Mouse (Mus musculus) 3134 (cell line): Measurements from ENCODE around the gene Creb3l1.
A peak's percentile ranks its signal among the peaks of the same experiment; 100 is the strongest.

ENCODE experiments used
- DNase-seq: peaks from one replicate; pipeline ENCODE4 v3.0.0-alpha.2; 2011; ENCODE audit warnings: low spot score; ENCODE audit not compliant: insufficient read length; ENCODE audit errors: extremely low read depth

The Creb3l1 gene

DNA sequence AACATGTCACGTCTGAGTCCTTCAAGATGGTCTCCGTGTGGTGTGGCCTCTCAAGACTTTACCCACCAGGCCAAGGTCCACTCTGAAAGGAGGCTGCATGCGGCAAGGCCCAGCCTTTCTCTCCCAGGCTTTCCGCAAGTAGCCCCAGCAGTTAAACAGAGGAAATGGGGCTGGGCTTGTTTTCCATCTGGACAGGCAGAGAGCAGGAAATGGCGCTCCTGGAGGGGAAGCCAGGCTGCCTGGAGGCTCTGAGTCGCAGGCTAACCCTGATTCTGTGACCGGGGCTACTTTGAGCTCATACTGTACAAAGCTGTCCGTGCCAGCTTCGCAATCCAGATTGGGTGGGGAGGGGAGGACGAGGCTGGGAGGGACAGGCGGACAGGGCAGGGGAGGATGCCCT lies 56.3 kb downstream of the Creb3l1 start:
- no peak for DNase-seq

DNA sequence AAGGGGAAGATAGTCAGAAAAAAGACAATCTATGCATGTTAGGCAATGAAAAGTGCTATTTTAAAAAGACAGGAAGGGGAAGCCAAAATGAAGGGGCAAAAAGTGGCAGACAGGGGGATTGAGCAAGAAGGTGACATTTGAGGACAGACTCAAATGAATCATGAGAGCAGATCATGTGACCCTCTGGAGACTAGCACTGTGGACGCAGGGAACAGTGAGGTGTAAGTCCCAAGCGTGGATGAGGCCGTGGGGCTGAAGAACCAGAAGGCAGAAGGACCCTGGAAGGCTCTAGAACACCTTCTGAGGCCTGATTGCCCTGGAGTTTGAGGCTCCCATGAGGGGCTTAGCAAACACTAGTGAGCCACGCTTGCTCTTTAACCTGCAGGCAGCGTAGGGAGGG lies 57.9 kb downstream of the Creb3l1 start:
- DNase-seq, result no peak

DNA sequence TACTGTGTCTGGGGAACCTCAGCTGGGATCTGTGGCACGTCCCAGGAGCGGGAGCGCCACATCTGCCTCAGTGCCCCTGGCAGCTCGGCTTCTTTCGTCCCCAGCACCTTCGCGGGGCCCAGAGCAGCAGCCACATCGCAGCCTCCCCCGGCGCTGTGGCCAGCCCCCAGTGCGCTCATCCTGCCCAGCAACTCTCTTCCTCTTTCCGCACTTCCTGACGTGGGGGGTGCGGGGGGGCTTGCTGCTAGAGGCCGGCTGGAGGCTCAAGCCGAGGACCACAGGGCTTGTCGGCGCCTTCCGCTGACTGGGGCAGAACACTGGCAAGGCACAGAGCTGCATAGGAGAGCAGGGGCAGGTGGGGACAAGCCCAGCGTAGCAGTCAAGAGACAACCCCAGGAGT lies 58.9 kb downstream of the Creb3l1 start:
- no peak for DNase-seq

DNA sequence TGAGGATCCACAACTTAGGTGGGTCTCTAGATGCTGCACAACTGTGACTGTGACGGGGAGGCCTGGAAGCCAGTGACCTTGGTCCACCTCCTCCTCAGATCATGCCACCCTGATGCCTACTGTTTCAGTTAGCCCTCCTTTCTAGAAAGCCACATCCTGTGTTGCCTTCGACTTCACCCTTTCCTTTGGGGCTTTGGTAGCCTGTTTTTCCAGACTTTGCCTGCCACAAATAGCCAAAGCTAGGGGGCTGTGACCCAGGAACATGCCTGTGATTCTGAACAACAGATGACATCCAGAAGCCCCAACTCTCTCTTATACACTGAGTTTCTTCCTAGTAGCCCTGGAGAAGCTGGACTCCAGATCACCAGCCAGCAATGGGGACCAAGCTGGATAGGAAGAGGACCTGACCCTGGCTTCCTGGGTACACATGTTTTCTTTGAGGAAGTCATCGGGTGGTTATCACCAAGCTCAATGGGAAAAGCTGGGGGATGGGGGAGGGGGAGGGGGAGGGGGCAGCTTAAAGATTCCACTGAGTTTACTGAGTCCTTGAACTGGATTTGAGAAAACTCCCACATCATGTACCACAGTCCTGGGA lies 59.6 kb downstream of the Creb3l1 start:
- no peak for DNase-seq

DNA sequence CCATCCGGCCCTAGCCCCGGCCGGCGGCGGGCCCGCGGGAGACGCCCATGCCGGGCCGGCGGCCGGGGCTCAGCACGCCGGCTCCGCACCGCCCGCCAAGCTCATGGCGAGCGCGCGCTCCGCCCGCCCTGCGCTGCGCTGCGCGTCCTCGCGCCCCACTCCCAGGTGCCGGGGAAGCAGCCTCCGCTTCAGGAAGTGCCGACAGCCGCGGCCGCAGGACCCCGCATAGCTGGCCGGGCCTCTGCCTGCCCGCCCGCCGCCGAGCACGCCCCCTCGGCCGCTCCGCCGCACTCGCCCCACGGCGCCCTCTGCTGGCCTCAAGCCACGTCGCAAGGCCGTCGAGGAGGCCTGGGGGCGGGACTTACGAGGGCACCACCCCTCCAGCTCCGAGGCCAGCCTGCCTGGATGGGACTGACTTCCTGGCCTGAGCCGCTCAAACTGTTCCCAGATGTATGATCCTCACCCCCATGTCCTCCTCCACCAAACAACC lies 60.8 kb downstream of the Creb3l1 start:
- peak; percentile 93 for DNase-seq

DNA sequence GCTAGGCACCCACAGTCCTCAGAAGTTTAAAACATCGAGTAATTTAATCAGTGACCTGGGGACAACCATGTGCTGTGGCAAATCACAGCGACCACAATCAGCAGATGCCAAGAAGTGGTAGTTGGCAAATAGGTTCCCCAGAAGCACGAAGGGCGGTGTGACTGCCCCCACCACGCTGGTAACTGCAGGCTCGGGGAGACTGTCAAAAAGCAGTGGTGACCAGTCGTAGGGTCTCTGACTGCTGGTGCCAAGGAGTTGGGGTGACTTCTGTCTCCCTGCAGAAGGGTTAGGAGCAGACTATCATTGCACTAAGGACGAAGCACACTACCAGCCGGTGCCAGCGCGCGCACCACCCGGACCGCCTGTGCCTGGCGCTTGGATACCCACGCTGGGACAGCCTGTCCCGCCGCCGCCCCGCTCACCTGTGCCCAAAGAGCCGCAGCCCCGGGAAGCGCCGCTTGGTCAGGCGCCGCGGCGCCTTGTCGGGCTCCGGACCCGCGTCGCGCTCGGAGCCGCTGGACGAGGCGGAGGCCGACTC lies 61.4 kb downstream of the Creb3l1 start:
- DNase-seq, result peak; percentile 63

DNA sequence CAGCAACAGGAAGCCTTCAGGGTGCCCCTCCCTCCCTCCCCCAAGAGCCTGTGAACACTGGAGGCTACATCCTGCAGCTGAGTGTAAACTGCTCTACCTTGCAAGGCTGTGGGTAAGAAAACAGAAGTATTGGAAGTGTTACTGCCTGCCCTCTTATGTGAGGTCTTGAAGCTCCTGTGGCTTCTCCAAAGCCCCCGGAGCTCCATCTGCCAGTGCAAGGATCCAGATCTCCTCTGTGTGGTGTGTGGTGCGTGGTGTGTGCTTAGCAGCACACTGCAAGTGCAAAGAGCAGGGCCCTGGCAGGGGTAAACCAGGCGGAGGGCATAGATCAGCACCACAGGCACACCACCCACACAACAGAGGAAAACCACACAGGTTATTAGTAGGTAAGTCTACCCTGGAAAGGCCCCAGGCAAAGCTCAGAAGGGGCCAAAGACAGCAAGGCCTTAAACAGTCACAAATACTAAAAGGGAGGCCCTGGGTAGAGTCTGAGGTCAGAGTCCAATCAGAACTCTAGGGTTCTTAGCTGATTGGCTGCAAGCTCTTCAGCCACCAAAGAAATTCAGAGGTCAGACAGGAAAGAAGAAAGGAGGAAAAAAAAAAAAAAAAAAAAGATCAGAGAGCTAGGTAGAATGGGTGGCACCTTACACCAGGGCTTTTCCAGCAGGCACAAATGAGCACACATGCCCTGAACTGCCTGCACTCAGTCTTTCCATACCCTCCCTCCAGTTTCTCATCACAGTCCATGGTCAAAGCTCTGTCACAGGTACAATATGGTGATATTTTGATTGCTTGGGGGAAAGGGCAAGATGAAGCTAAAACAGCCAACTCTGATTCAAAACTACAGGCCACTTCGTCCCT lies 62.2 kb downstream of the Creb3l1 start:
- DNase-seq, result no peak

DNA sequence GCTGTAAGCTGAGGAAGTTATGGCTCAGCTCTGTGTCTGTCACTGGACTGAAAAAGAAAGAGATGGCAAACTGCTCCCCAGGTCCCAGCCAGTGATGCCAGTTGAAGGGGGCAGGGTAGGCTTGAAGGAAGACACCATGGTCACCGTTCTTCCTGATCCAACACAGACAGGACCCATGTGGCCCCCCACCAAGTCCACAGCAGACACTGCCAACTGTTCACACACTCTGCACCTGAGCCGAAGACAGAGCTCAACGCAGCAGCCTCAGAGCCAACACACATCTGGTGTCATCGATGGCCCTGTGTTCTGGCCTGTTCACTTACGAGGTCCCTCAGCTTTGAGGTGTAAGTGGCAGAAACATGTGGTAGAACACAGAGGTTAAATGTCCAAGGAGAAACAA lies 63.8 kb downstream of the Creb3l1 start:
- no peak for DNase-seq

DNA sequence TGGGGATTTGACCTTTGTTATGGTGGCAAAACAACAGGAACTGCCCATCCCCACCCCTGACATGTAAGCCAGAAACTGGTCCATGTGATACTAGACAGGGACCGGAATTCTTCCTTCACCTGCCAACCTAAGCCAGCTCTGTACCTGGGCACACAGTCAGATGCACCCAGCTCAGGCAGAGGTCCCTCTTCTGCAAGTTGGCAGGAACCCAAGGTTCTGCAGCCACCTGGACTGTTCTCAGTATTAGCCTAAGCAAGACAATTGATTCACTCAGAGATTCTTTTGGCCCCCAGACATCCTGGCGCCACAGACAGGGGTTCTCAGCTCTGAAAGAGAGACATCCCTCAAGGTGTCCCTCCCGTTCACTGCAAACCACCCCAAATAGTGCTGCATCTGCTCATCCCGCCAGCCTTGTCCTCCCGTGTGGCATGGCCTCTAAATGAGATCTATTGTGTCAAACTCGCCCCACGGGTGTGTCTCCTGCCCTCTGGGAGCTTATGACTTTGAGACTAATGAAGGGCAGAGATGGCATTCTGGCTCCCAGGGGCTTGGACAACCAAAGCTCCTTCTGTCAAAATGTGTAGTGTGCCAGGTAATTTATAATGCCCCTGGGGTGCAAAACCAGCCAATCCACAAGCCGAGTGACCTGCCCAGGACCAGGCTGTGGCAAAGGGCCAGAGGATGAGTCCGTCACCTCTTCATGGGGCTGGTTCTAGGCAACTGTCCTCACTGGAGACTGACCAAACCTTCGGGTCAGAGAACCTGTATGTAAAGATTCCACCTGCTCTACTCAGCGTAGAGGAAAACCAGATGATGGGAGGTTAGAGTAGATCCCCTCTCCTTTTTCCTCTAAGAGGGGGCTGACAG lies 64.5 kb downstream of the Creb3l1 start:
- DNase-seq, result no peak

DNA sequence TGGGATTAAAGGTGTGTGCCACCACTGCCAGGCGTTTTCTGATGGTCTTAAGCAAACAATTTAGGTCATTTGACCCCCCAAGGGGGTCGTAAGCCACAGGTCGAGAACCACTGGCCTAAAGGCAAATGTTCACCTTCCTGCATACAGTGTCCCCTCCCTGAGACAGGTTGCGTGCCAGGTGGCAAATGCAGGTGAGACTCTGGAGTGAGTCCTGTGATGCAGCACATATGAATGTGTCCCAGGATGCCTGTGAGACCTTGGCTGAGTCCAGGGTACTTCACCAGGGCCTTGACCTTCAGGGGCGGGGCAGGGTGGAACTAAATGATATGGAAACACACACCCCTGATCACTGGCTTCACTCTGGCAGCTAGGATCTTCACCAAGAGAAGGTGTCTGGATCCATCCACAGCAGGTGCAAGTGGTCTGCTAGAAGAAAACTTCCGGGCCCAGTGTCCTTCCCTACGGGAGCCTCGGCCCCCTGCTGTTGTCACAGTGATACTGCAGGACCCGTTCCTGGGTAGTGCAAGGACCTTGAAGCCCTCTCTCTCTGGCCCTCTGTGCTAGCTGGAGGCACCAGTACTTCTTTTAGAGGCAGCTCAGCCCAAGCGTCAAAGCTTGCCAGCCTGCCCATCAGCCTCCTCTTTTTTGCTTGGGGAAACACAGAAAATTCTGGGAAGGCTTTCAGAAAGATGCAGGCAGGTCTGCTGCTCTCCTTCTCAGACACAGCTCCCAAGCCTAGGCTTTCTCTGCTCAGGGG lies 65.4 kb downstream of the Creb3l1 start:
- no peak for DNase-seq

DNA sequence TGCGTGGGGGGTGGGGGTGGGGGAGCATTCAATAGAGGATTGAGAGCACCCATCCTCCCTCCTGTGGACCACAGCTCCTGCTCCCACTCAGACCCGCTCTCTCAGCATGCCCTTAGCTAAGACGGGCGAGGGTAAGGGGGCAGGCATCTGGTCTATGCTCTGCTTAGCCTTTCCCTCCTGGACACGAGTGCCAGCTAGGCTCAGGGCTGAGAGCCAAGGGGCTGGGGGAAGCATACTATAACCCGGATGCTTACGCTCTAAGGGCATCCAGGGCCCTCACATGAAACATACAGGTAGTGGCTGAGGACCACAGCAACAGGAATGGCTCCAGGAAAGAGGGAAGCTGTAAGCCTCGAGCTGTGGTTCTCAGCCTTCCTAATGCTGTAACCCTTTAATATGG lies 66.3 kb downstream of the Creb3l1 start:
- no peak for DNase-seq

DNA sequence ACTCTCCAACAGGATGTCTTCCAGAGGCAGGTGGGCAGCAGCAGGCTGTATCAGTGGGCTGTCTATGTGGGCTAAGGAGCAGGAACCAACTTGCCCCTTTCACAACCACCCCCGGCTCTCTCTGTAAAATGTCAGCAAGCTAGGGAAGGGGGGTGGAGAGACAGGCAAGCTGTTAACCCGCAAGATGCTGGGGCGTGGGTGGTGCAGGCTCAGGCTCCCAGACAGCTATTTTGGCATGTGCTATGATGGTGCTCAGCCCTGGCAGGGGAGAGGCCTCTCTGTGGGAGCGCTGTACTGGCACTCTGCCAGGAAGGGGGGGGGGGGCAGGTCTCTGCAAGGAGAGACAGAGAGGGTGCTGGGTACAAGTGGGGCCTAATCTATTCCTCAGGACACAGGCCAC lies 67.2 kb downstream of the Creb3l1 start:
- DNase-seq, result no peak

DNA sequence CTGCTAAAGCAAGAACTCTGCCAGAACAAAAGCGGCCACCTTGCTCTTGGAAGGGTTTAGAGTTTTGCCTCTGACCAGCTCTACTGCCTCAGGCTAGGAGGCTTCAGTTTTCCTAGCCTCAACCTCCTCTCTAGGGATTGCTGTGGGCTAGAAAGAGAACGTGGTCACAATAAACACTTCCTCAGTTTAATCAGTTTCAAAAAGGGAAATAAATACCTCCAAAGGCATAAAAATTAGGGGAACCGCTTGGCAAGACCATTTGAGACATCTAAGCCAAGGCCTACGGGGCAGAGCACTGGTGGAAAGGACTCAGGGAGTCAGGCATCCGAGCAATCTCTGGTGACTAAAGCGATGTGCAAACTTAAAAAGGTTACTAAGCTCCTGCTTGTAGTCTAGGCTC lies 68.4 kb downstream of the Creb3l1 start:
- DNase-seq, result no peak

DNA sequence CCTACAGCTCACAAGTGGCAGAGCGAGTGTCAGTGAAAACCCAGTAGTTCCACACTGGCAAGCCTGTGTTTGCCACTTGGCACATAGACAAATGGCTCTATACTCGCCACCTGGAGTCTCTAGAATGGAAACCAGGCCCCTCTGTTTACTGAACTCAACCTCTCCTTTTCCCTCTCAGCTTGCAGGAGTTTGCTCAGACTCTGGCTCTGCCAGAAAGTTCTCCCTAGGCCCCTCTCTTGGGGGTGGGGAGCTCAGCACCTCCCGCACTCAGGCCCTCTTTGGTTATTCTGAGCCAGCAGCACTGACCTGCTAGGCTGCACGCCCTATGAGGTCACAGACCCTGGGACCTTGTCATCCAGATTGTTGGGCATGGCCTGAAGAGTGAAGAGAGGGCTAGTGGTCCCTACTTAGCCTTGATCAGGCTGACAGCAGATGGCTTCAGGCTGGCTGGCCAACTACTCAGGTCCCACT lies 69.1 kb downstream of the Creb3l1 start:
- no peak for DNase-seq

DNA sequence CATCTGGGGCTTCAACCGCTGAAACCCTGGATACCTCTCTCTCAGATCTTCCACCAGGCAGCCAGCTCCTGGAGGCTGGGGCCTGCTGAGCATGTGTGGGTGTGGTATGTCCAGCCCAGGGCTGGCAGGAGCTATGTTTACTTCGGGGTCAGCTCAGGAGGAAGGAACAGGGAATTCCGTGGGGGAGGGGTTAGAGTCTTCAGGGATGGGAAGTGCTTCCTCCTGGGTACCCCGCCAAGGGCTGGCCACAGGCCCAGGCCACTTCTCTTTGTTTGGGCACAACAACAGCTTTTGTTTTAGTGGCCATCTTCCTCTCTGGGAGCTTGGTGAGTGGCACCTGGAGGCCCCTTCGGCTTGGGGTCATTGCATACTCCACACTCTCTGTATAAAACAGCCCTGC lies 70.5 kb downstream of the Creb3l1 start:
- no peak for DNase-seq

DNA sequence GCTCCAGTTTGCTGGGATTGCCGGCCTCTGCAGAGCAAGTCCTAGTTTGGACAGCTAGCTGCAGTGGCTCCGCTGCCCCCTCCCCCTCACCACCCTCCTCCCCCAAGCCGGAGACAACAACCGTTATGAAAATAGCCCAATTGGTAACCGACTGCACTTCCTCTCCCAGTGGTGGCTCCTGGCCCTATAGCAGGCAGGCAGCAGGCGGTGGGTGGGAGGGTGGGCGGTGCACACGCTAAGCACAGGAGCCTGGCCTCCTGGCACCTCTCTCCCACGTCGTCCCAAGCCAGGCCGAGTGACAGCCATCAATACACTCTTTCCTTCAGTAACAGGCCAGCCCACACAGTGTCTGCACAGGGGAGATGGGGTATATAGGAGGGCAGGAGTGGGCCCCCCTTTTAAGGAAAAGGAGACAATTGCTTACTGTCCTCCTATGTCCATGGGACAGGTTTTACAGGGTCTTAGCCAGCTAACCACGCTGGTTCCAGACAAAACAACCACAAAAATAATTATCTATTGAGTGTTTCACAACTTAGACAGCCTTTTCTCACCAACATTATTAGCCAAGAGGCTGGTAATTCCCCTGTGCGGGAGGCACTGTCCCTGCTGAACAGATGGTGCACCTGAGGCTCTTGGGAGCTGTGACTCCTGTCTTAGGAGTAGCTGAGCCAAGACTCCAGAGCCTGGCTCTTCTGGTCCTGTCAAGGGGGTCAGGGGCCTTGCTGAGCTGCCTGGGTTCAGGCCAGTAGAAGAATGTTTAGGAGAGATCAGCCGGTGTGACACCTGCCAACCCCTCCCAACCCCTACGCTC lies 73.8 kb downstream of the Creb3l1 start:
- DNase-seq, result no peak

DNA sequence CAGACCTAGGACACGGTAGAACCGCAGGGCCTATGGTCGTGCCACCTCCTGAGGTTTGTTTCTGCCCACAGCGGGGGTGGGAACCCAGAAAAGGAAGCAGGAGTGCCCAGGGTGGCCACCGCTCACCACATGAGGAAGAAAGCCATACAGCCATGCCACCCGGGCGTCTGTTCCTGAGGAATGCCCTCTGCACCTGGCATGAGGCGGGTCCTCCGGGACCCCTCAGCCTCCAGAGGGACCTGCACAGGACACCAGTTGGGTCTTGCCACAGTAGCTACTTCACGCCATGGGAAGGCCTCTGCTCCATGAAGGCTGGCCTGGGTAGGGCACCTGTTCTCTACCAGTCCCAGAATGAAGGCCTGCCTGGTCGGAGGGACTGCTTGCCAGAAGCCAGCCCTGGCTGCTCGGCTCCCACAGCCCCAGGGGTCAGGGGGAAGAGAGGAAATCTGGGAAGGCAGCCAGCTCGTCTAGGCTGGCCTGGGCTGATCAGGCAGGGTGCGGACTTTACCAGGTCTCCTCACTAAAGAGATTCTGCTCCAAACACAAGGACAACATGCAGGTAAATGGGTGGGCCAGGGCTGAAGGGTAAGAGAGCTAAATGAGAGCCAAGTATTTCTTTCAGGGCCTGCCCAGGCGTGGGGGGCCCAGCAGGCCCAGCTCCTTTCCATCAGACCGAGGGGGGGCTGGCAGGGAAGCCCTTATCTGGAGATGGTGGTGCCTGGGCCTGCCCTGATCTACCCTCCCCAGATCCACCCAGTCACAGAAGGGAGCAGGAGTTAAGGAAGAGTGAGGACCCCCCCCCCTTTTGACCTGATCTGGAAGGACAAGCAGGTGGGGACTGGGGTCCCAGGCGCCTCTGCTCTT lies 74.7 kb downstream of the Creb3l1 start:
- no peak for DNase-seq

DNA sequence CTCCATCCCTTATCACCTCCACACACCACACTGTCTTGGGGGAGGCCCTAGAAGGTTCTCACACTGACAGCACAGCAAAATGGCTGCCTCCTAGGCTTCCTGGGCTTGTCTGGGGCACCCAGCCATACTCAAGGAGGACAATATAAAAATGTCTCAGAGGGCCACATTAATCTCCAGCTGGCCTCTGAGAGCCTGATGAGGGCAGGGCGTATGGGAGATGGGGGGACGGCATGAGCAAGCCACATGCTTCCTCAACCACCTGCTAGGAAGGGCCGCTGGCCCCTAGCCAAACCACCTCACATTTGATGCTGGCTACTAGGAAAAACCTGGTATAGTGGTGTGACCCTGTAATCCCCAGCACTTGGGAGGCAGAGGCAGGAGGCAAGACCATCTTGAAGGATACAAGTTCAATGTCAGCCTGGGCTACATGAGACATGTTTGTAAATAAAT lies 75.5 kb downstream of the Creb3l1 start:
- DNase-seq, result no peak
